Mouse (Mus musculus) lung, postnatal 0 days (tissue): Measurements from ENCODE around the gene Zbtb16.

ENCODE experiments used
- CTCF ChIP-seq: IDR thresholded peaks from 2 replicates; pipeline ENCODE4 v1.5.1; 2016; ENCODE audit warnings: antibody characterized with exemption, mild to moderate bottlenecking
- EP300 ChIP-seq: IDR thresholded peaks from 2 replicates; pipeline ENCODE4 v1.6.1; 2016; ENCODE audit warnings: antibody characterized with exemption, mild to moderate bottlenecking, control low read depth

DNA sequence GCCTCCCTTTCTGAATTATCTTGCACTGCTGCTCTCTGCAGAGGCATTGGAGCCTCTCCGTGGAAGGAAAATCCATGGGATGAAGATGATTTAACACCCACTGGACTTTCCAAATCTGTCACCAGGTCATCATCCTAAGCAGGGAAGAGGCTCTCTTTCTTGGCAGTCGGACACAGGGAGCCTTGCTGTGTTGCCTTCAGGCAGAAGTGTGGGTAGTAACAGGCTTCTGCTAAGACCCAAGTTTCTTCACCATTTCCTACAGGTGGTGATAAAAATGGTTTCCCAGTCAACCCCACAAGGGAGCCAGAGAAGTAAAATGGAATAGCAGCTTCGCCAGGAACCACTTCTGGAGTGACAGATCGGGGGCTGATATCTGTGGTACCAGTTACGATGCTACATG is 13.5 kb upstream of the Zbtb16 start:
- TF ChIP-seq CTCF (no peak), EP300 (no peak)
